Mouse (Mus musculus): ENCODE data around the gene Ubn2.
A peak's percentile ranks its signal among the peaks of the same experiment; 100 is the strongest.
"Not testable (repeated sequence)": the region's sequence is repeated elsewhere in the genome, so short reads cannot be mapped to it uniquely, and the experiment has no call there.

Gene Ubn2

DNA sequence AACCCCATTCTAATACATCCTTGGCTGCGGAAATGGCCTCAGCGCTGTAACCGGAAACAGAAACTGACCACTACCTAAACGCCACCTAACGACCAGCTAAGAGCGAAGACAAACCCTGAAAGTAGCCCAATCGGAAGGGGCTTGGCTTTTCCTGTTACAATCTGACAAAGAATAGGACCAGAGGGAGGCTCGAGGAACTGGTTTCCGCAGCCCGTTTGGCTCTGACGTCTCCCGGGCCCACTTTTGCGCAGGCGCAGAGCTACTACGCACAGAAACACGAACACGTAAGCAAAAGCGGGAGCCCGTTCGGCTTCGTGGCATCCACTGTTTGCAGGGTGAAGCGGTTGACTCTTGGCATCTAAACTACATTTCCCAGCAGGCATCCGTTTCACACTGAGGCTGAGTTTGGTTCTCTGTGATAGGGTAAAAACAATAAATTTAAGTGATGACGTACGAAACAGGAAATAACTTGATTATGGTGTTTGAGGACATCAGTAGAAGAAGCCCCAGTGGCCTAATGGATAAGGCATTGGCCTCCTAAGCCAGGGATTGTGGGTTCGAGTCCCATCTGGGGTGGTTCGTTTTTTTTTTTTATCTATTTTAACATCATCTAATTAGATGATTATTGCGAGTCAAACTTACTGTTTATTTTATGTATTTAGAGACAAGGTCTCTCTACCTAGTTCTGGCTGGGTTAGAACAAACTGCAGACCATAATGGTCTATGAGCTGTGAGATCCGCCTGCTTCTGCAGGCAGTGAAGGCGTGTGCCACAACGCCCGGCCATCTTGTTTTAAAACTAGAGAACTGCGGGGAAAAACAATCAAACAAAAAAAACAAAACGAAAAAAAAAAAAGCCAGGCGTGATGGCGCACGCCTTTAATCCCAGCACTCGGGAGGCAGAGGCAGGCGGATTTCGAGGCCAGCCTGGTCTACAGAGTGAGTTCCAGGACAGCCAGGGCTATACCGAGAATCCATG lies 100.0 kb downstream of the Ubn2 start, which contains the start of gene Fmc1:
Gene Fmc1, plus strand, starts transcription at position 75 of the 978 bp plus-strand sequence.
- peak; percentile 100 for DNase-seq (ENCODE audit: extremely low spot score, low read depth, low spot score)

DNA sequence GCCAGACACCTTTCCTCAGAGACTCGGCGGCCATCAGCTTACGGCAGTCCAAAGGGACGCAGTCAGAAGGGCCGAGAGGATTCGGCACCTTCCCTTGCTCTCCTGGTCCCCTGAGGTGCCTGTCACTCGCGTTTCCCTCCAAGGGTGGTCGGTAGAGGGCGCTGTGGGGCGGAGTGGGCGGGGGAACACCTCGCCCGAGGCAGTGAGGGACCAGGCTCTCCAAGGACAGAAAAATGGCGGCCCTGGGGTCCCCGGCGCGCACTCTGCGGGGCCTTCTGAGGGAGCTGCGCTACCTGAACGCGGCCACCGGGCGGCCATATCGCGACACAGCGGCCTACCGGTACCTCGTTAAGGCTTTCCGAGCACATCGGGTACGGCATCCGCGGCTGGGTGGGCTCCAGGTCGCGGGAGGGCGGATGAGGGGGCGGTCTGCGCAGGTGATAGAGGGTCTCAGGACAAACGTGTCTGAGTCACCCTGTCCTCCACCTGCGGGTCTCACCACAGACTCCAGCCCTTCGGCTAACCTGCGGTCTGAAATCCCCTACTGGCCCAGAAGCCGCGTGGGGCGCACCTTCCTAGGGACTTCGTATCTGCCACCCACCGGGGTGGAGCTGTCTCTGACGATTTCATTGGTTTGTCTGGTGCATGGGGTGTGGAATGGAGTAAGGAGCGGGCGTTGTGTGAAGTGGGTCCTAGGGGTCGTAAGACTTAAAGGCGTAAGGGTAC lies 101.1 kb downstream of the Ubn2 start:
- no peak for DNase-seq (ENCODE audit: extremely low spot score, low read depth, low spot score)

DNA sequence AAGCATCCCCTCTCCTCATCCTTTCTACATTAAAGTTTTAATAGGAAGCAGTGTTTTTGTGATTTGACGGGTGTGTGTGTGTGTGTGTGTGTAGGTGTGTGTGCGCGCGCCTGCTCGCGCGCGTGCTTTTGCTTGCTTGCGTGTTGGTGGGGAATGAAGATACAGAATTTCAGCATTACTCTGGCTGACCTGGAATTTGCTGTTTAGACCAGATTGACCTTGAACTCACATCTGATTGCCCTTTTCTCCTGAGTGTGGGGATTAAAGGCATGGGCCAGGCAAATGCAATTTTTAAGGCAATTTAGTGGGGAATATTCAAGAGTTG lies 101.6 kb downstream of the Ubn2 start:
- DNase-seq (ENCODE audit: extremely low spot score, low read depth, low spot score) = no peak

DNA sequence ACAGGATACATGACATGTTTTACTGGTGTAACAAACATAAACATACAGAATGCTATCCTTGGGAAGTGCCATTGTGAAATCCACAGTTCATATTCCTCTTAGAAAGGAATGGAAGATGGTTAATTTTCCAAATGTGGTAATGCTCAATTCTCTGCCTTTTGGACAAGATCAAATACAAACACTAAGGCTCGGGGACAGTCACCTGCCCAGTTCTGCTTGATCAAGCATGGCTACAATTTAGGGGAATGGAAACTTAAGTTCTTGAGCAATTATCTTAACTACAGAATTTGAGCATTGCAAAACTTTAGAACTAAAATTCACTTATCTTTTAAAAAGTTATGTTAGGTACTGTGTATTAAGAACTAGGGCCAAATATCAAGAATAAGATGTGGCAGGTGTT lies 102.0 kb downstream of the Ubn2 start:
- DNase-seq (ENCODE audit: extremely low spot score, low read depth, low spot score) = no peak

- not testable (repeated sequence) for DNase-seq (ENCODE audit: extremely low spot score, low read depth, low spot score)
Measured at GRCm38 (mm10) chr6:38544141-38544540, 110.4 kb downstream of the Ubn2 start.

- DNase-seq (ENCODE audit: extremely low spot score, low read depth, low spot score) = not testable (repeated sequence)
Measured at GRCm38 (mm10) chr6:38547005-38547404, 113.3 kb downstream of the Ubn2 start.

GRCm38 (mm10) chr6:38547707-38548106 lies 114.0 kb downstream of the Ubn2 start:
- DNase-seq (ENCODE audit: extremely low spot score, low read depth, low spot score) = no peak

DNA sequence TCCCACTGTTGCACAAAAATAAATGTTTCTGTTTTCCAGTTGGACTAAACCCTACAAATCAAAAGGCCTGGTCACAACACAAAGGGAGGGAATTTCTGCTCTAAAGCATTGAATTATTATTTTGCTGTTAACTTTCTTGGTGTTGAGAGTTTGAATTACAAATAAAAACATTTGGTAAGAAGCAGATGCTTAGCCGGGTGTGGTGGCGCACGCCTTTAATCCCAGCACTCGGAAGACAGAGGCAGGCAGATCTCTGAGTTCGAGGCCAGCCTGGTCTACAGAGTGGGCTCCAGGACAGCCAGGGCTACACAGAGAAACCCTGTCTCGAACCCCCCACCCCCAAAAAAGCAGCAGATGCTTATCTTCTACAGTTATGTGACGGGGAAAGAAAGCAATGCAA lies 114.8 kb downstream of the Ubn2 start:
- not testable (repeated sequence) for DNase-seq (ENCODE audit: extremely low spot score, low read depth, low spot score)

- not testable (repeated sequence) for DNase-seq (ENCODE audit: extremely low spot score, low read depth, low spot score)
Measured at GRCm38 (mm10) chr6:38549840-38550239, 116.1 kb downstream of the Ubn2 start.

GRCm38 (mm10) chr6:38550250-38551061 lies 116.7 kb downstream of the Ubn2 start:
- no peak for DNase-seq (ENCODE audit: extremely low spot score, low read depth, low spot score)

GRCm38 (mm10) chr6:38551062-38551988 lies 117.6 kb downstream of the Ubn2 start, which contains the start of gene Luc7l2:
Gene Luc7l2, plus strand, starts transcription at chr6:38551334.
- DNase-seq (ENCODE audit: extremely low spot score, low read depth, low spot score) = peak; percentile 89

DNA sequence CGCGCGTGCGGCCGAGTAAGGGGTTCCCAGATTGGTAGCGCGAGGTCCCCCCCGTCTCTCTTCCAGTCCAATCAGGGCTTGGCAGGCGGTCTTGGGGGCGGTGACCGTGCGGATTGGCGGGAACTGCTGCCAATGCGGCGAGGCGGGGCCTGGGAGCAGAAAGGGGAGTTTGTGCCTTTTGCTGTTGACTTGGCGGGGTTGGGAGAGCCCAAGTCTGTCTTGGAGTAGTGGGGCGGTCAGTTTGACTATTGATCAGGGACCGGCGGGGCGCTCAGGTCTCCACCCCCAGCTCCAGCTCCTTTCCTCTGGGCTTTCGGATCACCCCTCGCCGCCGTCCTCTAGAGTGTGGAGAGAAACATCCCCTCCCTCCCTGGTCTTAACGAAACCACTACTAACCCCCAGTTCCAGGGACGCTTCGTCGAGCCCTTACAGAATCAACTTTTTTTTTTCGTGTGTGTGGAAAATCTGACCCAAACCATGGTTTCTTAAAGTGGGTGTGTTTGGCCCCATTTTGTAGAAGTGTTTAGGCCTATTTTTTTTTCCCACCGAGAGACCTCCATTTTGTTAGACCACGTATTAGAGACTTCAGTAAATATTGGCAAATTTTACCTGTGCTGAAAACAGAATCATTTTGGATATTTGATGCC lies 118.4 kb downstream of the Ubn2 start:
- DNase-seq (ENCODE audit: extremely low spot score, low read depth, low spot score) = no peak

DNA sequence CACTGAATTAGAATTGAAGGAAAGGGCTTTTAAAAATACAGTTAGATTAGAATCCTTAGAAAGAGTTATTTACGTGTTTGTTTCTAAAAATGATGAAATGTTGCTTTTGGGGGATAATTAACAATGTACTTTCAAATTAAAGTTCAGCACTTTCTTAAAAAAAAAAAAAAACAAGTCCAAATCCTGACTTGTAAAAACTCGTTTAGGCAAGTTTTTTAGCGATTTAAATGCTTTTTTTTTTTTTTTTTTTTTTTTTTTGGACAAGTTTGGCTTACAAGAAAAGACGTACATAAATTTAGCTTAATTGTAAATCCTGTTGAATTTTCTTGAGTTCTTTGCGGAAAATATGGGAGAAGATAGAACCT lies 118.9 kb downstream of the Ubn2 start:
- no peak for DNase-seq (ENCODE audit: extremely low spot score, low read depth, low spot score)
